Mouse (Mus musculus): Measurements from ENCODE around the gene Clybl.

GRCm38 (mm10) chr14:122436850-122437249, 255.3 kb downstream of the Clybl start:
- TF ChIP-seq CTCF (IDR thresholded peaks at IDR 0.05; ENCODE audit: borderline replicate concordance, extremely low read depth, insufficient read depth, insufficient read length) (no peak), POLR2A (IDR thresholded peaks at IDR 0.05; ENCODE audit: borderline replicate concordance, extremely low read depth, insufficient read depth, insufficient read length, poor library complexity, severe bottlenecking) (no peak)

All from brain, embryonic 14.5 days (tissue).